Mouse (Mus musculus) intestine, embryonic 15.5 days (tissue): ENCODE data around the gene Zc2hc1c. TPM values are rescaled to one million over a fixed set of nuclear protein-coding genes. Genes with fewer than 3 reads are reported as not detected.

Experiments
- ATAC-seq: fragments of 200-750 bp; cut with Nextera tagmentation; 2 replicates; pipeline ENCODE4 v1.8.0; 2017; ENCODE audit warnings: moderate TSS enrichment, moderate library complexity
- H3K27ac ChIP-seq: fragments of 300-500 bp; sonication (generic); 2 replicates; pipeline ENCODE4 v1.5.1; 2015; ENCODE audit warnings: mild to moderate bottlenecking, inconsistent platforms
- H3K27me3 ChIP-seq: fragments of 300-500 bp; sonication (generic); replicated peaks from 2 replicates; pipeline ENCODE4 v1.6.1; 2015; ENCODE audit warnings: inconsistent platforms
- H3K36me3 ChIP-seq: fragments of 300-500 bp; sonication (generic); 2 replicates; pipeline ENCODE4 v1.6.1; 2015; ENCODE audit warnings: inconsistent platforms
- H3K4me1 ChIP-seq: fragments of 300-500 bp; sonication (generic); replicated peaks from 2 replicates; pipeline ENCODE4 v1.6.1; 2015; ENCODE audit warnings: inconsistent platforms
- H3K4me2 ChIP-seq: fragments of 300-500 bp; sonication (generic); replicated peaks from 2 replicates; pipeline ENCODE4 v1.6.1; 2015; ENCODE audit warnings: mild to moderate bottlenecking, inconsistent platforms
- H3K4me3 ChIP-seq: fragments of 300-500 bp; sonication (generic); replicated peaks from 2 replicates; pipeline ENCODE4 v1.5.1; 2015; ENCODE audit warnings: inconsistent platforms
- H3K9ac ChIP-seq: fragments of 300-500 bp; sonication (generic); 2 replicates; pipeline ENCODE4 v1.6.1; 2015; ENCODE audit warnings: inconsistent platforms
- H3K9me3 ChIP-seq: fragments of 300-500 bp; sonication (generic); 2 replicates; pipeline ENCODE4 v1.6.1; 2016; ENCODE audit warnings: inconsistent platforms
- WGBS: fragments of 180-500 bp; shearing (Covaris S2); methylation state at CpG from one replicate; pipeline ENCODE4 v1.1.7; 2015; 5-methylcytosine and 5-hydroxymethylcytosine counted together
- polyA plus RNA-seq: library from polyadenylated mRNA; unstranded; fragments of >200 nt; fragmentation: Nextera tagmentation; extraction: Ambion mirVana; gene quantifications from 2 replicates; pipeline ENCODE4 v1.2.1, GENCODE M21; 2015

Gene Zc2hc1c
- polyA plus RNA-seq, 1 experiment from 2014 or later, result 1.7 TPM

GRCm38 (mm10) chr12:85303256-85303655 is 14.9 kb downstream of the Zc2hc1c start:
- WGBS, result 59% methylated on average over 2 of the region's 2 CpGs
- ATAC-seq, result no peak
- peaks cover 44% of the 10 kb centered on the region for H3K36me3 ChIP-seq

DNA sequence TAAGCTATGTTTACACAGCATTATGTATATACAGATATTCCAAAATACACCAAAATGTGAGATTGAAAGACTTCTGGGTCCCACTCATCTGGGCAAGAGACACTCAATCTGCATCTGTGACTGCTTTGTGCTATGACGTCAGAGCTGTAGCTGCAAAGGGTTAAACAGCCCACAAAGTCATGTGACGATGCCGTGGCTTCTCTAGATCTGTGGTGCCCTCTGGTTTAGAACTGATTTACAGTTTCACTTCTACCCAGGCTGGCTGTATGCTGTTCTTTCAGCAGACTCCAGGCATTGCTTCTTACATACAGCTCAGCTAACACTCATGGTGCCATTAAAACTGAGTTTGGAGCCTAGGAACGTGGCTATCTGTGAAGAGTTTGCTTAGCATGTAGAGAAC is 16.3 kb downstream of the Zc2hc1c start:
- Histone ChIP-seq H3K27me3 (no peaks in the 10 kb centered on the region), H3K4me2 (no peak overlapping the region), H3K4me1 (peaks cover 7% of the 10 kb centered on the region), H3K9me3 (no peaks in the 10 kb centered on the region), H3K9ac (no peak overlapping the region), H3K36me3 (peaks cover 53% of the 10 kb centered on the region), H3K27ac (no peak overlapping the region), H3K4me3 (no peak overlapping the region)
- 73% methylated on average over 4 of the region's 4 CpGs for WGBS
- no peak for ATAC-seq

More at GRCm38 (mm10) chr12:85303256-85303655, 14.9 kb downstream of the Zc2hc1c start:
- H3K4me1 ChIP-seq, result peaks cover 10% of the 10 kb centered on the region
- H3K9me3 ChIP-seq, result no peaks in the 10 kb centered on the region
- no peak overlapping the region for H3K4me3 ChIP-seq
- no peak overlapping the region for H3K27ac ChIP-seq
- no peak overlapping the region for H3K9ac ChIP-seq
- H3K27me3 ChIP-seq, result no peaks in the 10 kb centered on the region
- H3K4me2 ChIP-seq, result no peak overlapping the region

DNA sequence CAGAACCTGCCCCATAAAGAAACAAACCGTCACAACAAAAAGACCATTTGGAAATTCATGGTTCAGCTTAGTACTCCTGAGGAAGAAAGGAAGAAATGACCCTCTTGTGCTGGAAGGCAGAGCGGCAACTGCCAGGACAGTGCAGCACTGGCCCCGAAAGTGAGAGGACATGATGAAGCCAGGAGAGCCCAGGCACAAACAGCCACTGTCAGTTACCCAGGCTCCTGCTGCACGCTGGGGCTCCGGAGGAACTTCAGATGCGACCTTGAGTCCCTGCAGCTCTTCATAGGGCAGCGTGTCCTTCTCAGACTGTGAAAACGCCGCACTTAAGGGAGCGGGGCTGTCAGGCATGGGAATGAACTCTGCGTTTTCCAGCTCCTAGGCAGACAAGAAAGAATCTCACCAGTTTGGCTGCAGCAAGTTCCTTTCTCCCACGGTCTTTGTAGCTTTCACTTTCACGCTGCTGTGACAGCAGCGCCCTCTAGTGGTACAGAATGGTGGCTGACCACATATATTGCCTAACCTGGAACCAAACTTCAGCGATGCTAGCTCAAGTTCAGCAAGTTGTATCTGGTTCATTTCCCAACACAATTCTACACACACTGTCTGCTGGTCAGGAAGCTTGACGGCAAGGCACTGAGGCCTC is 17.0 kb downstream of the Zc2hc1c start:
- 41% methylated on average over 16 of the region's 16 CpGs for WGBS
- Histone ChIP-seq H3K27me3 (no peaks in the 10 kb centered on the region), H3K9ac (no peak overlapping the region), H3K4me3 (no peak overlapping the region), H3K4me1 (peaks cover 7% of the 10 kb centered on the region), H3K36me3 (peaks cover 55% of the 10 kb centered on the region), H3K27ac (peak overlapping the region; percentile 41; the same call in 1 of the 2 replicates), H3K9me3 (no peaks in the 10 kb centered on the region), H3K4me2 (peak overlapping the region; percentile 17; the same call in 1 of the 2 replicates)
- peak; percentile 78 for ATAC-seq

- peaks cover 7% of the 10 kb centered on the region for H3K4me1 ChIP-seq
- no peak for ATAC-seq
- H3K9me3 ChIP-seq, result no peaks in the 10 kb centered on the region
- no peak overlapping the region for H3K9ac ChIP-seq
- WGBS, result 79% methylated on average over 3 of the region's 3 CpGs
- H3K27ac ChIP-seq, result no peak overlapping the region
- no peak overlapping the region for H3K4me2 ChIP-seq
- peaks cover 44% of the 10 kb centered on the region for H3K36me3 ChIP-seq
- no peaks in the 10 kb centered on the region for H3K27me3 ChIP-seq
- no peak overlapping the region for H3K4me3 ChIP-seq
Measured at GRCm38 (mm10) chr12:85308651-85309050, 20.3 kb downstream of the Zc2hc1c start.

GRCm38 (mm10) chr12:85330153-85330552 is 41.8 kb downstream of the Zc2hc1c start:
- Histone ChIP-seq H3K4me2 (no peak overlapping the region), H3K9me3 (no peaks in the 10 kb centered on the region), H3K36me3 (peaks cover 30% of the 10 kb centered on the region), H3K4me3 (no peak overlapping the region), H3K4me1 (no peaks in the 10 kb centered on the region), H3K27me3 (no peaks in the 10 kb centered on the region), H3K27ac (no peak overlapping the region), H3K9ac (no peak overlapping the region)
- no peak for ATAC-seq
- WGBS, result 84% methylated on average over 7 of the region's 7 CpGs

DNA sequence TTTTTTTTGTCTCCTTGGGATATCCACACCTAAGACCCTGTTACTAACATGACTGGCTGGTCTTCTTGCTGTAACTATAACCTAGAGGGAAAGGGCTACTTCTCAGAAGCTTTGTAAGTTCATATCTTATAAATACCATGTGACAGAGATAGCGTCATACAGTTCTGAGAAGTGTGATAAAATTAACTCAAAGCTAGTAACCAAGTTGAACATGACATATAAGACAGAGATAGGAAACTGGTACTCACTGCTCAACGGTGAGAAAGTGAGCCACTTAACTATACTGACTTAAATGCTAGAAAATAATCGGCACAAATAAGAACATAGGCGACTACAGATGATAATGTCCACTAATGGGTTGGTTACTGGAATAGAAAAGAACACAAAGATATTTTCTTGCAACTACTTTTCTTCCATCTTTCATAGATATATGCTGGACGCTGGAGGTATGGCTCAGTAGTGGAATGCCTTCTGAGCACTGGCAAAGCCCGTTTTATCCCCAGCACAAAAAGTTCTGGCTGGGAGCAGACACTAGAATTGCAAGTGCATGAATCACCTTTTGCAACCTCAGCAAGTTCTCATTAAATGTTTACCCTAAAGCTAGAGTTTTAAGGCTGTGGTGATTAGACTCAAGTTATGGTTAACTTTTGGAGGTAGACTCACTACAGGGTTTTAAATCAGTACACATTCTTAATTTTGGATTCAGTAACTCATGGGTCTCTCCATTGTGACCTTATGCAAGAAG is 49.3 kb downstream of the Zc2hc1c start:
- peaks cover 7% of the 10 kb centered on the region; the same call in 1 of the 2 replicates for H3K36me3 ChIP-seq
- no peak overlapping the region for H3K27ac ChIP-seq
- 0 out of 2 replicates have a peak overlapping the region, but pooled peaks have one; percentile 99 for H3K4me3 ChIP-seq
- no peaks in the 10 kb centered on the region for H3K27me3 ChIP-seq
- peaks cover 13% of the 10 kb centered on the region for H3K4me1 ChIP-seq
- H3K9me3 ChIP-seq, result no peaks in the 10 kb centered on the region
- peak overlapping the region; percentile 77; the same call in 1 of the 2 replicates for H3K4me2 ChIP-seq
- ATAC-seq, result no peak
- H3K9ac ChIP-seq, result no peak overlapping the region
- 79% methylated on average over 6 of the region's 6 CpGs for WGBS

- peak overlapping the region; percentile 77 for H3K4me2 ChIP-seq
- peaks cover 13% of the 10 kb centered on the region for H3K4me1 ChIP-seq
- H3K9me3 ChIP-seq, result no peaks in the 10 kb centered on the region
- under 1% methylated on average over 42 of the region's 42 CpGs for WGBS
- H3K9ac ChIP-seq, result peak overlapping the region; percentile 97
- ATAC-seq, result peak; percentile 78
- no peaks in the 10 kb centered on the region for H3K27me3 ChIP-seq
- peak overlapping the region; percentile 99 for H3K4me3 ChIP-seq
- peaks cover 11% of the 10 kb centered on the region for H3K36me3 ChIP-seq
- H3K27ac ChIP-seq, result peak overlapping the region; percentile 81
Measured at GRCm38 (mm10) chr12:85338815-85339214, 50.4 kb downstream of the Zc2hc1c start.

DNA sequence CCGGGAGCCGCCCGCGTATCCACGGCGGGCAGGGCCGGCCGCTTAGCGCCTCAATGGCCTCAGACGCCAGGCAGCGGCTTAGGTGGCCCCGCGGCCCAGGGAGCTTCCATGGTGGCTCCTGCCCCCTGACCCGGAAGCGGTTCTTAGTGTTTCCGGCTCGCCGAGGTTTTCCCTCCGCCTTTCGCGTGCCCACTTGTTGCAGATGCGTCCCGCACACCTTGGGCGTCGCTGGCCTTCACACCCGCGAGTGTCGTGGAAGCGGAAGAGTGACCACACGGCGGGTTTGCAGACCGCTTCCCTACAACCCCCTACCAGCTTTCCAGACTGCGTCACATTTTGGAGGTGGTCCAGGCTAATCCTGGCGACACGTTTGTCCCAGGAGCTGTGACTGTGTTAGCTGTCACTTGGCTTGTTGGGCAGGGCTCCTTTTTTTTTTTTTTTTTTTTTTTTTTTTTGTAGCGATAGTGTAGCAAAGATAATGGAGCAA is 50.9 kb downstream of the Zc2hc1c start, which contains the start of gene Nek9:
Gene Nek9, minus strand, starts transcription at position 120 of the 487 bp plus-strand sequence.
- Histone ChIP-seq H3K9ac (peak within 1 kb of the TSS; percentile 97), H3K4me1 (peaks cover 13% of the 10 kb centered on the region), H3K36me3 (peaks cover 10% of the 10 kb centered on the region), H3K4me3 (peak within 1 kb of the TSS; percentile 99), H3K27me3 (no peaks in the 10 kb centered on the region), H3K9me3 (no peaks in the 10 kb centered on the region), H3K27ac (peak within 1 kb of the TSS; percentile 81), H3K4me2 (peak within 1 kb of the TSS; percentile 77)
- ATAC-seq, result peak; percentile 89
- WGBS, result under 1% methylated on average over 36 of the region's 36 CpGs

GRCm38 (mm10) chr12:85339947-85340346 is 51.6 kb downstream of the Zc2hc1c start:
- Histone ChIP-seq H3K4me1 (peaks cover 13% of the 10 kb centered on the region), H3K9me3 (no peaks in the 10 kb centered on the region), H3K27me3 (no peaks in the 10 kb centered on the region), H3K36me3 (peaks cover 12% of the 10 kb centered on the region), H3K4me2 (peak overlapping the region; percentile 77), H3K9ac (no peak overlapping the region), H3K27ac (no peak overlapping the region), H3K4me3 (peak overlapping the region; percentile 17; the same call in 1 of the 2 replicates)
- ATAC-seq, result no peak
- 37% methylated on average over 4 of the region's 4 CpGs for WGBS

GRCm38 (mm10) chr12:85341131-85341530 is 52.7 kb downstream of the Zc2hc1c start:
- Histone ChIP-seq H3K4me1 (peaks cover 13% of the 10 kb centered on the region), H3K9me3 (no peaks in the 10 kb centered on the region), H3K27me3 (no peaks in the 10 kb centered on the region), H3K4me3 (no peak overlapping the region), H3K36me3 (peaks cover 12% of the 10 kb centered on the region), H3K9ac (no peak overlapping the region), H3K27ac (no peak overlapping the region), H3K4me2 (no peak overlapping the region)
- 0 out of 2 replicates have a peak, but pooled peaks have one; percentile 10 for ATAC-seq
- 46% methylated on average over 1 of the region's 1 CpGs for WGBS

DNA sequence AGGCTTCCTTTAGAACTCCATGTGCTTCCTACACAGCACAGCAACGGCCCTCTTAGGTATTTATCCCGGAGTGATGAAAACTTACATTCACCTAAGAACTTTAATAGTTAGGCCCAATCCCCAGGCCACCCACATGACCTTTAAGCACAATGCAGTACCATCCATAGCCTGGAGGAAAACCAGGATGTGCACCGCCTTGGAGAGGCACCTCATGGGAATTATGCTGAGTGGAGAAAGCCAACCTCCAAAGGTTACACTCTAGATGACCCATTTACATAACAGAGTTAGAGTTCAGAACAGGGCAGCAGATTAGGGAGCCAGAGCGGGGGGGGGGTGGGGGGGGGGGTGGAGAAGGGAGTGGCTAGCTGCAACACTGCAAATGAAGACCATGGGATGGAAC is 53.9 kb downstream of the Zc2hc1c start:
- peaks cover 11% of the 10 kb centered on the region for H3K4me1 ChIP-seq
- no peak overlapping the region for H3K9ac ChIP-seq
- H3K36me3 ChIP-seq, result peaks cover 12% of the 10 kb centered on the region
- H3K4me2 ChIP-seq, result no peak overlapping the region
- H3K9me3 ChIP-seq, result no peaks in the 10 kb centered on the region
- no peak overlapping the region for H3K4me3 ChIP-seq
- H3K27me3 ChIP-seq, result no peaks in the 10 kb centered on the region
- no peak for ATAC-seq
- H3K27ac ChIP-seq, result no peak overlapping the region
- 82% methylated on average over 4 of the region's 4 CpGs for WGBS

- Histone ChIP-seq H3K9ac (no peak overlapping the region), H3K36me3 (peaks cover 15% of the 10 kb centered on the region), H3K4me3 (no peak overlapping the region), H3K9me3 (no peaks in the 10 kb centered on the region), H3K4me1 (peaks cover 5% of the 10 kb centered on the region), H3K27ac (no peak overlapping the region), H3K27me3 (no peaks in the 10 kb centered on the region), H3K4me2 (no peak overlapping the region)
- WGBS, result 67% methylated on average over 7 of the region's 7 CpGs
- no peak for ATAC-seq
Measured at GRCm38 (mm10) chr12:85344252-85344651, 55.9 kb downstream of the Zc2hc1c start.
